Mouse (Mus musculus): ENCODE data around the gene Itgav. TPM values are rescaled to one million over a fixed set of nuclear protein-coding genes. Genes with fewer than 3 reads are reported as not detected.

The Itgav gene
- total and polyA plus RNA-seq, 2 experiments from 2014 or later, result 22.6 to 27.7 TPM

DNA sequence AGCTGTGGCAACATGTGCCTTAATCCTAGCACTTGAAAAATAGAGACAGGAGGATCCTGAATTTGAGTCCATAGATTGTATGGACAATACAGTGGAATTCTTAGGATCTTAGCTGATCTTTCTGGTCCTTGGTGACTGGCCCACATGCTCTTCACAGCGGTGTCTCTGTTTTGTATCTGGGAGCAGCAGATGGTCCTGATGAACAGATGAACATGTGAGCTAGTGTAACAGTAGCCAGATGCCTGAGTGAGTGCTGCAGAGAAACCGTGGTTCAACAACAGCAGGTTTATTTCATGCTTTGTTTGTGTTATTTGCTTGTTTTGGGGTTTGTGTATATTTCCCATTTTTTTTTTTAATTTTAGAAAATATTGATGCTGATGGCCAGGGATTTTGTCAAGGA is 37.3 kb downstream of the Itgav start:
- ATAC-seq (0 out of 2 replicates have a peak, but pooled peaks have one; percentile 17), DNase-seq (peak; percentile 30)
- no peaks in the 10 kb centered on the region for H3K9me3 ChIP-seq (ENCODE audit: low read length)
- no peak overlapping the region for H3K4me2 ChIP-seq (ENCODE audit: low read depth)
- TF ChIP-seq CTCF (IDR thresholded peaks at IDR 0.05; ENCODE audit: low read depth), result no peak
- H3K27me3 ChIP-seq (ENCODE audit: insufficient read depth, low read length), result no peaks in the 10 kb centered on the region
- no peak overlapping the region for H3K4me3 ChIP-seq (ENCODE audit: low read depth, low read length)
- WGBS, result 37% methylated on average over 2 of the region's 2 CpGs
- no peaks in the 10 kb centered on the region for H3K36me3 ChIP-seq (ENCODE audit: insufficient read depth)
- H3K27ac ChIP-seq (ENCODE audit: low read depth, low read length), result no peak overlapping the region
- H3K4me1 ChIP-seq (ENCODE audit: insufficient read depth), result no peaks in the 10 kb centered on the region
- no peak overlapping the region for H3K9ac ChIP-seq

DNA sequence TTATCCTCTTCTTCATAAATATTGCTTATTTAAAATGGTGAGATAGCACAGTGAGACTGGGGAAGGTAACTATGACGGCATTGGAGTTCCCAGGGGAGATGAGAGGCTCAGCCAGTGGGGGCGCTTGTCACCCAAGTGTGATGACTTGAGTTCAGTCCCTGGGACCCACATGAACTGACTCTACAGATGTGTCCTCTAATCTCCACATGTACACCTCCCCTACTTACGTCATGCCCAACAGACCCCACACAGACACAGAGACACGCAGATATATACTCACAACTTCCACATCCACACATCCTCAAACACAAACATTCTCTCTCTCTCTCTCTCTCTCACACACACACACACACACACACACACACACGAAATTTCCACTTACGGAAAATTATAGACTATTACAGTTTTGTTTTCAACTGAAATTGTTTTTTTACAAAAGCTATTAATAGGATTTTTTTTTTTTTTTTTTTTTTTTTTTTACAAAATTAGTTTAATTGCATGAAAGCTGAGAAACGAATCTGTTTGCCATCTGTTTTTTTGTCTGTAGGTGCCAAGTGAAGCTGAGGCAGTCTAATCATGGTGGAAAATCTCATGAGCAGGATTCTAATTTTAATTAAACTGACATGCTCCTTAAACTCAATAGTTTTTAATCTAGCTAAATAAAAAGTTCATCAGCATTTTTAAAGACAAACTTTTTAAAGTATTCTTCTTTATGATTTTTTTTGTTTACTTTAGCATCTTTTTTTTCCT is 38.1 kb downstream of the Itgav start:
- Histone ChIP-seq H3K4me2 (ENCODE audit: low read depth) (no peak overlapping the region), H3K4me3 (ENCODE audit: low read depth, low read length) (no peak overlapping the region), H3K27me3 (ENCODE audit: insufficient read depth, low read length) (no peaks in the 10 kb centered on the region), H3K9ac (no peak overlapping the region), H3K9me3 (ENCODE audit: low read length) (no peaks in the 10 kb centered on the region), H3K27ac (ENCODE audit: low read depth, low read length) (no peak overlapping the region), H3K36me3 (ENCODE audit: insufficient read depth) (no peaks in the 10 kb centered on the region), H3K4me1 (ENCODE audit: insufficient read depth) (no peaks in the 10 kb centered on the region)
- WGBS, result 42% methylated on average over 7 of the region's 7 CpGs
- TF ChIP-seq CTCF (IDR thresholded peaks at IDR 0.05; ENCODE audit: low read depth), result no peak
- DNase-seq (peak; percentile 37), ATAC-seq (no peak)

DNA sequence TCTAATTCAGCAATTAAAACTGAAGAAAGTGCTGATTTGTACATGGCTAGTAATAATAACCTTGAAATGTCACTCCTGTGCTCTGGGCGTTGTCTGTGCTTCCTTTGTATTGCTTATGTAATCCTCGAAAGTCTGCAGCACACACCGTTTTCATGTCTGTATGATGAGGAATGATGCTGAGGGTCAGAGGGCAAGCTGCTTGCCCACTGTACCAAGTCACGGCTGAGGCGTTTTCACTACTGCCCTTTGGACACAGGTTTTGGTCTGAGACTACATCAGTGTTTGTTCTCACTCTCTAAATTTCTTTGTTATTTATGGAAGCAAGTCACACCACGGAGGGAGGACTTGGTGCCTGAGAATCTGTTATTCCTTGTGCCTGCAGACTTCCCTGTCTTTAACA is 41.9 kb downstream of the Itgav start:
- no peaks in the 10 kb centered on the region for H3K9me3 ChIP-seq (ENCODE audit: low read length)
- H3K36me3 ChIP-seq (ENCODE audit: insufficient read depth), result no peaks in the 10 kb centered on the region
- WGBS, result 83% methylated on average over 6 of the region's 6 CpGs
- TF ChIP-seq CTCF (IDR thresholded peaks at IDR 0.05; ENCODE audit: low read depth), result no peak
- H3K27me3 ChIP-seq (ENCODE audit: insufficient read depth, low read length), result no peaks in the 10 kb centered on the region
- ATAC-seq (no peak), DNase-seq (no peak)
- H3K27ac ChIP-seq (ENCODE audit: low read depth, low read length), result no peak overlapping the region
- no peak overlapping the region for H3K4me3 ChIP-seq (ENCODE audit: low read depth, low read length)
- no peaks in the 10 kb centered on the region for H3K4me1 ChIP-seq (ENCODE audit: insufficient read depth)
- no peak overlapping the region for H3K4me2 ChIP-seq (ENCODE audit: low read depth)
- no peak overlapping the region for H3K9ac ChIP-seq

DNA sequence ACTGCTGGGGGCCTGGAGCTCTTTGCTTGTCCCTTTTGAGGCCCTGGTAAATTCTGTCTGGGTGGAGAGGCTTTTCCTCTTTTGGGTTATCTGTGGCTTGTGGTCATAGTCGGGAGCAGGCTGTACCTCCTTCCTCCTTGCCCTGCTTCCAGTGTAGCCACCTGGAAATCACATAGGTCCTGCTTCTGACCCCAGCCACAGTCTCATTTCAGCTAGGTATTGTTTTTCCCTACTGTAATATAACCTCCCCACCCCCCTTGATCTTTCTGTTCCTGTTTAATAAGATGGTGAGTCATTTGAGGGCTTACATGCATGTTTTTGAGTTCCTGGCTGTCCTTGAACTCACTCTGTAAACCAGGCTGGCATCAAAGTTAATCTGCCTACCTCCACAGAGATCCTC is 42.7 kb downstream of the Itgav start:
- Histone ChIP-seq H3K27ac (ENCODE audit: low read depth, low read length) (no peak overlapping the region), H3K4me3 (ENCODE audit: low read depth, low read length) (no peak overlapping the region), H3K4me2 (ENCODE audit: low read depth) (no peak overlapping the region), H3K27me3 (ENCODE audit: insufficient read depth, low read length) (no peaks in the 10 kb centered on the region), H3K9me3 (ENCODE audit: low read length) (no peaks in the 10 kb centered on the region), H3K4me1 (ENCODE audit: insufficient read depth) (no peaks in the 10 kb centered on the region), H3K36me3 (ENCODE audit: insufficient read depth) (no peaks in the 10 kb centered on the region), H3K9ac (no peak overlapping the region)
- DNase-seq (no peak), ATAC-seq (no peak)
- WGBS, result 100% methylated on average over 1 of the region's 1 CpGs
- TF ChIP-seq CTCF (IDR thresholded peaks at IDR 0.05; ENCODE audit: low read depth), result no peak

DNA sequence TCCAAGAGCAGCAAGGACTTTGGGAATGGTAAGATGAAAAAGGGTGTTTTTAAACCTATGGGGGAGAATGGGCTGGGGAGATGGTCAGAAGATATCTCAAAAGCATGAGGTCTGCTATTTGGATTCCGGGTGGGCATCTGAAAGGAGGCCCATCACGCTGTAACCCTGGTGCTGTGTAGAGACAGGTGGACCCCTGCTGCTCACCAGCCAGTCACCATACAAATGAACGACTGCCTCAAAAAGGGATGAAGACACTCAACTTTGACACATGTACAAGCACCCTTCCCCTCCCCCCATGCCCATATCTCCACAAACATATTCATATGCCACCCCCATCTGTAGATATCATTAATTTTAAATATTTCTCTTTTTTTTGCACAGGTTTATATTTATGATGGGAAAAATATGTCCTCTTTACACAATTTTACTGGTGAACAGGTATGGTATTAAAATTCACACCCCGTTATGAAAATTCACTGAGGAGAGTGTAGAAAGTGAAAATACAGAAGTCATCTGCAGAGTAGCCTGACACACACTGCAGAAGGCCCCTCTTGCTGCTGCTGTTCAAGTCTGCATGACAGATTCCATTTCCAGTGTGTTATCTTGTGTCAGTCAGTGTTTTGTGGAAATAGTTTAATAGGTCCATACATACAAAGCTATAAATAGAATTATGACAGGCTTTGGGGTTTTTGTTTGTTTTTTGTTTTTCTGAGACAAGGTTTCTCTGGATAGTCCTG is 44.3 kb downstream of the Itgav start:
- H3K27ac ChIP-seq (ENCODE audit: low read depth, low read length), result no peak overlapping the region
- no peak for TF ChIP-seq CTCF (IDR thresholded peaks at IDR 0.05; ENCODE audit: low read depth)
- DNase-seq (no peak), ATAC-seq (no peak)
- 85% methylated on average over 4 of the region's 4 CpGs for WGBS
- no peaks in the 10 kb centered on the region for H3K9me3 ChIP-seq (ENCODE audit: low read length)
- H3K27me3 ChIP-seq (ENCODE audit: insufficient read depth, low read length), result no peaks in the 10 kb centered on the region
- H3K9ac ChIP-seq, result no peak overlapping the region
- H3K4me1 ChIP-seq (ENCODE audit: insufficient read depth), result no peaks in the 10 kb centered on the region
- no peaks in the 10 kb centered on the region for H3K36me3 ChIP-seq (ENCODE audit: insufficient read depth)
- H3K4me2 ChIP-seq (ENCODE audit: low read depth), result no peak overlapping the region
- H3K4me3 ChIP-seq (ENCODE audit: low read depth, low read length), result no peak overlapping the region

DNA sequence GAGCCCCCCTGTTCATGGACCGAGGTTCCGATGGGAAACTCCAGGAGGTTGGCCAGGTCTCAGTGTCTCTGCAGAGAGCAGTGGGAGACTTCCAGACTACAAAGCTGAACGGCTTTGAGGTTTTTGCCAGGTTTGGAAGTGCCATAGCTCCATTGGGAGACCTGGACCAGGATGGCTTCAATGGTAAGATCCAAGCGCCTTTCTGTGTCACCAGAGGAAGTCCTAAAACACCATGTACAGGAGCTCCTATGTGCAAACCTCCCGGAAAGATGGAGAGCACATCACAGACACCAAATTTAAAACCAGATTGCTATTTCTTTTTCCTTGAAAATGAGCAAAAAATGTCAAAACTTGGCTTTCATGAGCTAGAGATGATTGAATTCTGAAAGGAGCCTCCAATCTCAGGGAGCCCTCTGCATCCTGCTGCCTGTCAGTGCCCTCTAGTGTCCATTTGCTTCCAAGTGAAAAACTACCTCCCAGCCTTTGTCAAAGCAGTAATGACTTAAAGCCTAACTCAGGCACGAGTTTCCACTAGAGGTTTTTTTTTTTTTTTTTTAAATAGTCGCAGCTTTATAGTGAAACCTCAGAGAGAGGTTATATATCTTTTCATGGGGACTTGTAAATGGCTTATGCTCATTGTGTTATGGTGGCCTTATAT is 47.1 kb downstream of the Itgav start:
- Histone ChIP-seq H3K9ac (no peak overlapping the region), H3K36me3 (ENCODE audit: insufficient read depth) (no peaks in the 10 kb centered on the region), H3K4me1 (ENCODE audit: insufficient read depth) (no peaks in the 10 kb centered on the region), H3K27ac (ENCODE audit: low read depth, low read length) (no peak overlapping the region), H3K4me2 (ENCODE audit: low read depth) (no peak overlapping the region), H3K9me3 (ENCODE audit: low read length) (no peaks in the 10 kb centered on the region), H3K27me3 (ENCODE audit: insufficient read depth, low read length) (no peaks in the 10 kb centered on the region), H3K4me3 (ENCODE audit: low read depth, low read length) (no peak overlapping the region)
- ATAC-seq (peak; percentile 78), DNase-seq (peak; percentile 74)
- WGBS, result 58% methylated on average over 7 of the region's 7 CpGs
- peak; percentile 78 for TF ChIP-seq CTCF (IDR thresholded peaks at IDR 0.05; ENCODE audit: low read depth)
